Mouse (Mus musculus) kidney, embryonic 15.5 days (tissue): Measurements from ENCODE around the gene Gm42878. TPM values are rescaled to one million over a fixed set of nuclear protein-coding genes. Genes with fewer than 3 reads are reported as not detected.

Source experiments
- ATAC-seq: fragments of 200-750 bp; cut with Nextera tagmentation; replicated peaks from 2 replicates; pipeline ENCODE4 v1.8.0; 2017; ENCODE audit warnings: moderate TSS enrichment; ENCODE audit not compliant: low FRiP score
- H3K27ac ChIP-seq: fragments of 300-500 bp; sonication (generic); 2 replicates; pipeline ENCODE4 v1.5.1; 2015; ENCODE audit warnings: mild to moderate bottlenecking, inconsistent platforms
- H3K27me3 ChIP-seq: fragments of 300-500 bp; sonication (generic); 2 replicates; pipeline ENCODE4 v1.6.1; 2015; ENCODE audit warnings: inconsistent platforms
- H3K36me3 ChIP-seq: fragments of 300-500 bp; sonication (generic); 2 replicates; pipeline ENCODE4 v1.6.1; 2015; ENCODE audit warnings: inconsistent platforms
- H3K4me1 ChIP-seq: fragments of 300-500 bp; sonication (generic); 2 replicates; pipeline ENCODE4 v1.6.1; 2015; ENCODE audit warnings: inconsistent platforms
- H3K4me2 ChIP-seq: fragments of 300-500 bp; sonication (generic); 2 replicates; pipeline ENCODE4 v1.6.1; 2015; ENCODE audit warnings: moderate library complexity, mild to moderate bottlenecking, inconsistent platforms
- H3K4me3 ChIP-seq: fragments of 300-500 bp; sonication (generic); replicated peaks from 2 replicates; pipeline ENCODE4 v1.5.1; 2015; ENCODE audit warnings: mild to moderate bottlenecking, inconsistent platforms
- H3K9ac ChIP-seq: fragments of 300-500 bp; sonication (generic); 2 replicates; pipeline ENCODE4 v1.6.1; 2015; ENCODE audit warnings: mild to moderate bottlenecking, inconsistent platforms
- H3K9me3 ChIP-seq: fragments of 300-500 bp; sonication (generic); replicated peaks from 2 replicates; pipeline ENCODE4 v1.6.1; 2016; ENCODE audit warnings: inconsistent platforms
- WGBS: fragments of 180-500 bp; shearing (Covaris S2); methylation state at CpG from one replicate; pipeline ENCODE4 v1.1.7; 2015; ENCODE audit warnings: mixed read lengths; 5-methylcytosine and 5-hydroxymethylcytosine counted together
- polyA plus RNA-seq: library from polyadenylated mRNA; unstranded; fragments of >200 nt; fragmentation: Nextera tagmentation; extraction: Ambion mirVana; gene quantifications from 2 replicates; pipeline ENCODE4 v1.2.1, GENCODE M21; 2015

Gm42878 gene
- polyA plus RNA-seq, result not detected in 2 replicates

- H3K36me3 ChIP-seq, result no peaks in the 10 kb centered on the region
- peaks cover 29% of the 10 kb centered on the region for H3K4me1 ChIP-seq
- peak within 1 kb of the TSS; percentile 97 for H3K27ac ChIP-seq
- no peaks in the 10 kb centered on the region; the same call in 1 of the 2 replicates for H3K9me3 ChIP-seq
- no peaks in the 10 kb centered on the region for H3K27me3 ChIP-seq
- peak within 1 kb of the TSS; percentile 86 for H3K4me2 ChIP-seq
- peak within 1 kb of the TSS; percentile 99 for H3K4me3 ChIP-seq
- peak; percentile 65 for ATAC-seq
- under 1% methylated on average over 94 of the region's 97 CpGs for WGBS
- H3K9ac ChIP-seq, result peak within 1 kb of the TSS; percentile 99
Observed at GRCm38 (mm10) chr5:121544910-121545792, at the start of gene Gm42878, which contains the start of gene Adam1a. Gene Gm42878, minus strand, starts transcription at chr5:121545482. Gene Adam1a, minus strand, starts transcription at chr5:121545482.

- no peaks in the 10 kb centered on the region for H3K9me3 ChIP-seq
- peaks cover 28% of the 10 kb centered on the region for H3K4me1 ChIP-seq
- ATAC-seq, result no peak
- no peak overlapping the region for H3K4me3 ChIP-seq
- WGBS, result 80% methylated on average over 6 of the region's 6 CpGs
- H3K36me3 ChIP-seq, result no peaks in the 10 kb centered on the region
- no peak overlapping the region for H3K9ac ChIP-seq
- H3K4me2 ChIP-seq, result no peak overlapping the region; the same call in 1 of the 2 replicates
- no peaks in the 10 kb centered on the region for H3K27me3 ChIP-seq
- H3K27ac ChIP-seq, result no peak overlapping the region
Observed at GRCm38 (mm10) chr5:121594714-121595313, 49.5 kb upstream of the Gm42878 start.

GRCm38 (mm10) chr5:121593451-121594401 lies 48.4 kb upstream of the Gm42878 start, which contains the start of gene Aldh2:
Gene Aldh2, minus strand, starts transcription at chr5:121593824.
- H3K4me3 ChIP-seq, result peak within 1 kb of the TSS; percentile 67
- H3K9ac ChIP-seq, result peak within 1 kb of the TSS; percentile 73
- no peaks in the 10 kb centered on the region for H3K27me3 ChIP-seq
- H3K27ac ChIP-seq, result peak within 1 kb of the TSS; percentile 85
- 3% methylated on average over 47 of the region's 47 CpGs for WGBS
- no peaks in the 10 kb centered on the region for H3K9me3 ChIP-seq
- peak within 1 kb of the TSS; percentile 92 for H3K4me2 ChIP-seq
- H3K4me1 ChIP-seq, result peaks cover 28% of the 10 kb centered on the region
- H3K36me3 ChIP-seq, result no peaks in the 10 kb centered on the region
- peak; percentile 93 for ATAC-seq

GRCm38 (mm10) chr5:121592816-121593407 lies 47.6 kb upstream of the Gm42878 start:
- Histone ChIP-seq H3K4me2 (peak overlapping the region; percentile 92), H3K9me3 (no peaks in the 10 kb centered on the region), H3K9ac (peak overlapping the region; percentile 73), H3K4me3 (peak overlapping the region; percentile 67), H3K36me3 (no peaks in the 10 kb centered on the region), H3K27me3 (no peaks in the 10 kb centered on the region), H3K4me1 (peaks cover 28% of the 10 kb centered on the region), H3K27ac (peak overlapping the region; percentile 85)
- ATAC-seq, result peak; percentile 77
- WGBS, result 4% methylated on average over 33 of the region's 33 CpGs

GRCm38 (mm10) chr5:121592064-121592815 lies 47.0 kb upstream of the Gm42878 start:
- no peak overlapping the region for H3K9ac ChIP-seq
- no peak overlapping the region for H3K27ac ChIP-seq
- H3K4me3 ChIP-seq, result peak overlapping the region; percentile 67
- WGBS, result 53% methylated on average over 11 of the region's 11 CpGs
- H3K27me3 ChIP-seq, result no peaks in the 10 kb centered on the region
- no peak for ATAC-seq
- peaks cover 28% of the 10 kb centered on the region for H3K4me1 ChIP-seq
- peak overlapping the region; percentile 92 for H3K4me2 ChIP-seq
- H3K36me3 ChIP-seq, result no peaks in the 10 kb centered on the region
- no peaks in the 10 kb centered on the region for H3K9me3 ChIP-seq

- 50% methylated on average over 11 of the region's 11 CpGs for WGBS
- Histone ChIP-seq H3K36me3 (no peaks in the 10 kb centered on the region), H3K9ac (no peak overlapping the region), H3K4me3 (no peak overlapping the region), H3K4me1 (peaks cover 34% of the 10 kb centered on the region), H3K27ac (no peak overlapping the region), H3K4me2 (peak overlapping the region; percentile 92), H3K27me3 (no peaks in the 10 kb centered on the region), H3K9me3 (no peaks in the 10 kb centered on the region)
- no peak for ATAC-seq
Observed at GRCm38 (mm10) chr5:121591417-121592063, 46.3 kb upstream of the Gm42878 start.

- Histone ChIP-seq H3K4me1 (peaks cover 38% of the 10 kb centered on the region), H3K27ac (no peak overlapping the region), H3K9me3 (no peaks in the 10 kb centered on the region), H3K36me3 (no peaks in the 10 kb centered on the region), H3K9ac (no peak overlapping the region), H3K4me2 (no peak overlapping the region), H3K27me3 (no peaks in the 10 kb centered on the region), H3K4me3 (no peak overlapping the region)
- 84% methylated on average over 6 of the region's 6 CpGs for WGBS
- ATAC-seq, result no peak
Observed at GRCm38 (mm10) chr5:121589928-121590327, 44.6 kb upstream of the Gm42878 start.

GRCm38 (mm10) chr5:121586400-121587039 lies 41.2 kb upstream of the Gm42878 start:
- Histone ChIP-seq H3K36me3 (no peaks in the 10 kb centered on the region), H3K9me3 (no peaks in the 10 kb centered on the region), H3K27me3 (no peaks in the 10 kb centered on the region), H3K4me1 (peaks cover 26% of the 10 kb centered on the region), H3K9ac (no peak overlapping the region), H3K4me3 (no peak overlapping the region), H3K4me2 (no peak overlapping the region), H3K27ac (no peak overlapping the region)
- WGBS, result 53% methylated on average over 6 of the region's 6 CpGs
- no peak for ATAC-seq

- H3K27me3 ChIP-seq, result no peaks in the 10 kb centered on the region
- no peak overlapping the region for H3K27ac ChIP-seq
- H3K4me1 ChIP-seq, result peaks cover 21% of the 10 kb centered on the region
- H3K9ac ChIP-seq, result no peak overlapping the region
- ATAC-seq, result no peak
- H3K4me2 ChIP-seq, result no peak overlapping the region
- peaks cover 6% of the 10 kb centered on the region; the same call in 1 of the 2 replicates for H3K36me3 ChIP-seq
- WGBS, result 89% methylated on average over 5 of the region's 5 CpGs
- no peak overlapping the region for H3K4me3 ChIP-seq
- H3K9me3 ChIP-seq, result no peaks in the 10 kb centered on the region
Observed at GRCm38 (mm10) chr5:121585699-121586098, 40.4 kb upstream of the Gm42878 start.

- Histone ChIP-seq H3K27me3 (no peaks in the 10 kb centered on the region), H3K9ac (no peak overlapping the region), H3K4me1 (peaks cover 21% of the 10 kb centered on the region), H3K4me3 (no peak overlapping the region), H3K36me3 (peaks cover 13% of the 10 kb centered on the region), H3K4me2 (no peak overlapping the region), H3K9me3 (no peaks in the 10 kb centered on the region), H3K27ac (no peak overlapping the region)
- 95% methylated on average over 10 of the region's 10 CpGs for WGBS
- ATAC-seq, result no peak
Observed at GRCm38 (mm10) chr5:121585005-121585404, 39.7 kb upstream of the Gm42878 start.
